12 mouse cellular contexts compared by ENCODE assay signal in the genomic region with DNA sequence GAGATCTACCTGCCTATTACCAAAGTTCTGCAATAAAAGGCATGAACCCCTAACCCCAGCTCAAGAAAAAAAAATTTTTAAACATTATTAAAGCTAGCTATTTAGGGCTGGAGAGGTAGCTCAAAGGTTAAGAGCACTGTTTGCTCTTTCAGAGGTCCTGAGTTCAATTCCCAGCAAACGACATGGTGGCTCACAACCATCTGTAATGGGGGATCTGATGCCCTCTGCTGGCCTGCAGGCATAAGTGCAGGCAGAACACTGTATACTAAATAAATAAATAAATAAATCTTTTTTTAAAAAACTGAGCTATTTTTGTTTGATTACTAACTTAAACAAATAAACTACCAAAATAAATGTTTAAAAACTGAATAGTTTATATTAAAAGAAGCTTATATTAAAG.
DNase-seq lines count a peak whose midpoint lies in the region; ATAC-seq and TF ChIP-seq lines count a peak whose summit lies in the region.
"Had no signal": no experiment of that assay in that cellular context is flagged by ENCODE, and none has a peak within 500 bp of the region (broad histone marks: within the 10 kb centered on the region; RNA-seq: fewer than 3 reads in every experiment).

No protein-coding gene starts in this region.

- H3K4me1 ChIP-seq in forebrain, postnatal 0 days (ENCODE audit: insufficient read depth), result no peaks in the 10 kb centered on the region
- H3K4me1 ChIP-seq in forebrain, embryonic 11.5 days (replicated peaks; ENCODE audit: control insufficient read depth, insufficient read depth, low read length), result no peaks in the 10 kb centered on the region
- no peaks in the 10 kb centered on the region for H3K4me1 ChIP-seq in liver, embryonic 14.5 days (replicated peaks; ENCODE audit: control insufficient read depth in 2 of 2, insufficient read depth in 2 of 2, low read length in 1 of 2)
- H3K4me1 ChIP-seq in bone marrow macrophage, adult 2 months (ENCODE audit: control insufficient read depth, insufficient read depth, low read length), result no peaks in the 10 kb centered on the region

- no peak overlapping the region for H3K9ac ChIP-seq in forebrain, postnatal 0 days
- no peak overlapping the region for H3K9ac ChIP-seq in forebrain, embryonic 11.5 days (ENCODE audit: low read length)
- H3K9ac ChIP-seq in liver, embryonic 14.5 days (replicated peaks), result no peak overlapping the region

- no peak for DNase-seq in forebrain, postnatal 0 days
- DNase-seq in forebrain, embryonic 11.5 days (ENCODE audit: low spot score), result no peak
- DNase-seq in liver, embryonic 14.5 days (ENCODE audit: low read depth in 3 of 3, low spot score in 3 of 3), result no peak
- DNase-seq in liver (no peak), A20 (ENCODE audit: low read depth, low spot score) (peak; percentile 29)
- no peak for DNase-seq in thymus, adult 18-20 months
- no peak for DNase-seq in left cerebral cortex, postnatal 4 days
- DNase-seq: cerebellum, adult 9-10 months; heart, adult 18-20 months; kidney, adult 11 months; lung, adult 18-20 months had no signal

- H3K4me3 ChIP-seq in forebrain, postnatal 0 days (ENCODE audit: low read depth, low read length), result no peak overlapping the region
- H3K4me3 ChIP-seq in forebrain, embryonic 11.5 days (ENCODE audit: low read depth, low read length), result no peak overlapping the region
- no peak overlapping the region for H3K4me3 ChIP-seq in liver, embryonic 14.5 days (ENCODE audit: insufficient read depth in 1 of 2, low read depth in 2 of 2, low read length in 2 of 2)
- no peak overlapping the region for H3K4me3 ChIP-seq in bone marrow macrophage, adult 2 months (ENCODE audit: insufficient read depth, low read length)

- no peaks in the 10 kb centered on the region for H3K27me3 ChIP-seq in forebrain, postnatal 0 days (ENCODE audit: insufficient read depth, low read length)
- H3K27me3 ChIP-seq in forebrain, embryonic 11.5 days (ENCODE audit: control insufficient read depth, insufficient read depth, low read length), result no peaks in the 10 kb centered on the region
- no peaks in the 10 kb centered on the region for H3K27me3 ChIP-seq in liver, embryonic 14.5 days (ENCODE audit: control insufficient read depth, insufficient read depth, low read length)

- TF ChIP-seq EP300 in liver, embryonic 14.5 days (IDR thresholded peaks at IDR 0.05; ENCODE audit: low read depth), result no peak

- H3K4me2 ChIP-seq in forebrain, postnatal 0 days (ENCODE audit: low read depth), result no peak overlapping the region
- H3K4me2 ChIP-seq in forebrain, embryonic 11.5 days (ENCODE audit: low read depth, low read length, severe bottlenecking), result no peak overlapping the region
- no peak overlapping the region for H3K4me2 ChIP-seq in liver, embryonic 14.5 days (ENCODE audit: low read depth)

- intact Hi-C loops in left cerebral cortex, postnatal 4 days (cut with DNase I), result no loop called here

- WGBS in forebrain, postnatal 0 days, result 70% methylated on average over 1 of the region's 1 CpGs
- 60% methylated on average over 1 of the region's 1 CpGs for WGBS in forebrain, embryonic 11.5 days
- 54% methylated on average over 1 of the region's 1 CpGs for WGBS in liver, embryonic 14.5 days (ENCODE audit: insufficient replicate concordance)

- ATAC-seq in forebrain, postnatal 0 days, result no peak
- no peak for ATAC-seq in forebrain, embryonic 11.5 days (replicated peaks; ENCODE audit: low FRiP score)
- ATAC-seq in liver, embryonic 14.5 days (ENCODE audit: insufficient read depth), result no peak

- no peaks in the 10 kb centered on the region for H3K9me3 ChIP-seq in forebrain, postnatal 0 days (ENCODE audit: low read length)
- no peaks in the 10 kb centered on the region for H3K9me3 ChIP-seq in forebrain, embryonic 11.5 days (ENCODE audit: control insufficient read depth, low read length)
- H3K9me3 ChIP-seq in liver, embryonic 14.5 days (ENCODE audit: control insufficient read depth, low read length), result no peaks in the 10 kb centered on the region

- no peak for TF ChIP-seq POLR2A in bone marrow macrophage, adult 2 months (IDR thresholded peaks at IDR 0.05; ENCODE audit: borderline replicate concordance, low read depth, low read length)

- H3K27ac ChIP-seq in forebrain, postnatal 0 days (ENCODE audit: low read depth, low read length), result no peak overlapping the region
- no peak overlapping the region for H3K27ac ChIP-seq in forebrain, embryonic 11.5 days (ENCODE audit: low read depth, low read length)
- no peak overlapping the region for H3K27ac ChIP-seq in liver, embryonic 14.5 days
- H3K27ac ChIP-seq in bone marrow macrophage, adult 2 months (ENCODE audit: insufficient read depth, low read depth, low read length), result no peak overlapping the region

- peak; percentile 48 for TF ChIP-seq CTCF in forebrain, postnatal 0 days (IDR thresholded peaks at IDR 0.05; ENCODE audit: low read depth)
- peak; percentile 50 for TF ChIP-seq CTCF in liver, embryonic 14.5 days (IDR thresholded peaks at IDR 0.05; ENCODE audit: low read depth)
- TF ChIP-seq CTCF in bone marrow macrophage, adult 2 months (IDR thresholded peaks at IDR 0.05; ENCODE audit: low read depth, low read length), result peak; percentile 30; the same call in 1 of the 2 replicates

- H3K36me3 ChIP-seq in forebrain, postnatal 0 days (ENCODE audit: insufficient read depth), result no peaks in the 10 kb centered on the region
- H3K36me3 ChIP-seq in forebrain, embryonic 11.5 days (ENCODE audit: control insufficient read depth, insufficient read depth, low read length), result no peaks in the 10 kb centered on the region
- no peaks in the 10 kb centered on the region for H3K36me3 ChIP-seq in liver, embryonic 14.5 days (replicated peaks; ENCODE audit: control insufficient read depth, insufficient read depth, low read depth)
